In genomic region chr2:120496511-120496910, GRCm38 (mm10) we compare ENCODE assay signal across 19 mouse cellular contexts. TPM values are rescaled to one million over a fixed set of nuclear protein-coding genes. Genes with fewer than 3 reads are reported as not detected.
DNase-seq lines count a peak whose midpoint lies in the region; ATAC-seq lines count a peak whose summit lies in the region.
"Had no signal": no experiment of that assay in that cellular context is flagged by ENCODE, and none has a peak within 500 bp of the region (broad histone marks: within the 10 kb centered on the region; RNA-seq: fewer than 3 reads in every experiment).

No protein-coding gene starts in this region.

- H3K9me3 ChIP-seq in heart, embryonic 12.5 days (replicated peaks) = no peaks in the 10 kb centered on the region
- H3K9me3 ChIP-seq: embryonic facial prominence, embryonic 13.5 days; forebrain, embryonic 10.5 days; heart, embryonic 10.5 days; hindbrain, embryonic 12.5 days; liver, embryonic 12.5 days; neural tube, embryonic 12.5 days; stomach, embryonic 15.5 days had no signal

- H3K36me3 ChIP-seq in heart, embryonic 12.5 days = no peaks in the 10 kb centered on the region
- H3K36me3 ChIP-seq: embryonic facial prominence, embryonic 13.5 days; forebrain, embryonic 10.5 days; heart, embryonic 10.5 days; hindbrain, embryonic 12.5 days; liver, embryonic 12.5 days; neural tube, embryonic 12.5 days; stomach, embryonic 15.5 days had no signal

- WGBS in heart, embryonic 12.5 days = 62% methylated on average over 3 of the region's 3 CpGs

- H3K9ac ChIP-seq in heart, embryonic 12.5 days = no peak overlapping the region
- H3K9ac ChIP-seq: embryonic facial prominence, embryonic 13.5 days; hindbrain, embryonic 12.5 days; liver, embryonic 12.5 days; neural tube, embryonic 12.5 days; stomach, embryonic 15.5 days had no signal

- no peak for ATAC-seq in heart, embryonic 12.5 days (ENCODE audit: insufficient number of reproducible peaks, low FRiP score)
- ATAC-seq: liver, embryonic 12.5 days had no signal

- peaks cover 33% of the 10 kb centered on the region for H3K4me1 ChIP-seq in heart, embryonic 12.5 days (replicated peaks)

- H3K4me3 ChIP-seq in heart, embryonic 12.5 days = no peak overlapping the region
- H3K4me3 ChIP-seq: embryonic facial prominence, embryonic 13.5 days; forebrain, embryonic 10.5 days; gastrocnemius, adult 2 months; heart, embryonic 10.5 days; hindbrain, embryonic 12.5 days; liver, embryonic 12.5 days; neural tube, embryonic 12.5 days; stomach, embryonic 15.5 days had no signal

- DNase-seq in heart, postnatal 36 days = no peak
- DNase-seq in MN1 (ENCODE audit: low spot score) = peak; percentile 10
- DNase-seq in layer of hippocampus, adult 11-12 months (ENCODE audit: low spot score) = peak; percentile 63
- peak; percentile 23 to 25 for DNase-seq in left cerebral cortex, postnatal 36 days (ENCODE audit: low spot score in 2 of 2)
- DNase-seq in urinary bladder, adult 2 months (ENCODE audit: low spot score) = no peak
- no peak for DNase-seq in thymus, postnatal 36 days
- DNase-seq in lung, postnatal 36 days = no peak
- DNase-seq: cerebellum, adult 18-20 months; gastrocnemius, adult 2 months; thymus, postnatal 14 days had no signal

- H3K27me3 ChIP-seq in heart, embryonic 12.5 days (replicated peaks) = no peaks in the 10 kb centered on the region
- H3K27me3 ChIP-seq: embryonic facial prominence, embryonic 13.5 days; hindbrain, embryonic 12.5 days; liver, embryonic 12.5 days; neural tube, embryonic 12.5 days; stomach, embryonic 15.5 days had no signal

- 0 out of 2 replicates have a peak overlapping the region, but pooled peaks have one; percentile 1 for H3K27ac ChIP-seq in heart, embryonic 12.5 days (ENCODE audit: poor library complexity, severe bottlenecking)
- H3K27ac ChIP-seq: embryonic facial prominence, embryonic 13.5 days; forebrain, embryonic 10.5 days; gastrocnemius, adult 2 months; hindbrain, embryonic 12.5 days; kidney, postnatal 0 days; liver, embryonic 12.5 days; neural tube, embryonic 12.5 days; stomach, embryonic 15.5 days had no signal

- intact Hi-C loops in heart, postnatal 36 days (cut with DNase I) = no loop called here
- intact Hi-C loops in left cerebral cortex, postnatal 36 days (cut with DNase I) = no loop called here

- no peak overlapping the region for H3K4me2 ChIP-seq in heart, embryonic 12.5 days
- H3K4me2 ChIP-seq: embryonic facial prominence, embryonic 13.5 days; hindbrain, embryonic 12.5 days; liver, embryonic 12.5 days; neural tube, embryonic 12.5 days; stomach, embryonic 15.5 days had no signal

RNA-seq across cellular contexts. Expression of gene Capn3, which starts 40.7 kb away (rescaled TPM):
- polyA plus RNA-seq in heart, embryonic 12.5 days (2016; fragmentation: Nextera tagmentation; extraction: Ambion mirVana) = 3.9 and 6.1 TPM in 2 replicates
- total RNA-seq in heart, postnatal 36 days (2021) = 1 to 10 TPM in 1 of 2 experiments, under 1 TPM in 1; 0.69 to 1.7 TPM
- 1 to 10 TPM; 4.0 to 4.4 TPM for total RNA-seq in left cerebral cortex, postnatal 36 days (2021)
- polyA plus RNA-seq in urinary bladder, adult 2 months (2012; rRNA removed) = 2.4 and 2.6 TPM in 2 replicates

Comparison
In these comparisons a context has a peak if more than half of its experiments do, and no peak if none do; other contexts are left out.
1. DNase-seq: peak in MN1 (single experiment), layer of hippocampus, adult 11-12 months (single experiment) and left cerebral cortex, postnatal 36 days (2 of 2); none in heart, postnatal 36 days (0 of 2), urinary bladder, adult 2 months (single experiment), thymus, postnatal 36 days (0 of 2) and lung, postnatal 36 days (single experiment).